Mouse (Mus musculus): ENCODE measurements at regions not wholly inside any gene's neighbourhood (a gene's known extent, or its start where the extent isn't known, plus 50 kb on each side); places are given as distances from the start of the nearest gene placed in this dataset.

GRCm38 (mm10) chr5:116934585-116934984 is 181.3 kb downstream of the Suds3 start:
- no peak for TF ChIP-seq GATA4 (IDR thresholded peaks at IDR 0.05; ENCODE audit: insufficient replicate concordance, low read length)

GRCm38 (mm10) chr5:116934151-116934550 is 181.8 kb downstream of the Suds3 start:
- no peak for TF ChIP-seq GATA4 (IDR thresholded peaks at IDR 0.05; ENCODE audit: insufficient replicate concordance, low read length)

- no peak for TF ChIP-seq GATA4 (IDR thresholded peaks at IDR 0.05; ENCODE audit: insufficient replicate concordance, low read length)
These were observed 182.8 kb downstream of the Suds3 start for GRCm38 (mm10) chr5:116933105-116933504.

- TF ChIP-seq GATA4 (IDR thresholded peaks at IDR 0.05; ENCODE audit: insufficient replicate concordance, low read length) = no peak
These were observed 192.2 kb downstream of the Suds3 start for GRCm38 (mm10) chr5:116923761-116924160.

GRCm38 (mm10) chr5:116922059-116922671 is 193.7 kb downstream of the Suds3 start:
- TF ChIP-seq GATA4 (IDR thresholded peaks at IDR 0.05; ENCODE audit: insufficient replicate concordance, low read length) = no peak

- no peak for TF ChIP-seq GATA4 (IDR thresholded peaks at IDR 0.05; ENCODE audit: insufficient replicate concordance, low read length)
These were observed 201.0 kb downstream of the Suds3 start for GRCm38 (mm10) chr5:116914876-116915275.

- TF ChIP-seq GATA4 (IDR thresholded peaks at IDR 0.05; ENCODE audit: insufficient replicate concordance, low read length) = no peak
These were observed 215.1 kb downstream of the Suds3 start for GRCm38 (mm10) chr5:116900846-116901245.

GRCm38 (mm10) chr5:116897391-116897790 is 218.5 kb downstream of the Suds3 start:
- TF ChIP-seq GATA4 (IDR thresholded peaks at IDR 0.05; ENCODE audit: insufficient replicate concordance, low read length) = no peak

- no peak for TF ChIP-seq GATA4 (IDR thresholded peaks at IDR 0.05; ENCODE audit: insufficient replicate concordance, low read length)
These were observed 220.7 kb downstream of the Suds3 start for GRCm38 (mm10) chr5:116895036-116895783.

- TF ChIP-seq GATA4 (IDR thresholded peaks at IDR 0.05; ENCODE audit: insufficient replicate concordance, low read length) = no peak
These were observed 221.3 kb downstream of the Suds3 start for GRCm38 (mm10) chr5:116894575-116894974.

GRCm38 (mm10) chr5:116892877-116893276 is 223.0 kb downstream of the Suds3 start:
- no peak for TF ChIP-seq GATA4 (IDR thresholded peaks at IDR 0.05; ENCODE audit: insufficient replicate concordance, low read length)

GRCm38 (mm10) chr5:116889224-116889623 is 226.7 kb downstream of the Suds3 start:
- no peak for TF ChIP-seq GATA4 (IDR thresholded peaks at IDR 0.05; ENCODE audit: insufficient replicate concordance, low read length)

- no peak for TF ChIP-seq GATA4 (IDR thresholded peaks at IDR 0.05; ENCODE audit: insufficient replicate concordance, low read length)
These were observed 229.5 kb downstream of the Suds3 start for GRCm38 (mm10) chr5:116886181-116887136.

- no peak for TF ChIP-seq GATA4 (IDR thresholded peaks at IDR 0.05; ENCODE audit: insufficient replicate concordance, low read length)
These were observed 236.2 kb downstream of the Suds3 start for GRCm38 (mm10) chr5:116879761-116880160.

- no peak for TF ChIP-seq GATA4 (IDR thresholded peaks at IDR 0.05; ENCODE audit: insufficient replicate concordance, low read length)
These were observed 241.0 kb downstream of the Suds3 start for GRCm38 (mm10) chr5:116874941-116875340.

Data from liver, adult (tissue).